Mouse (Mus musculus): Measurements from ENCODE around the gene Aym1. TPM values are rescaled to one million over a fixed set of nuclear protein-coding genes. Genes with fewer than 3 reads are reported as not detected.
"Not testable (repeated sequence)": the region's sequence is repeated elsewhere in the genome, so short reads cannot be mapped to it uniquely, and the experiment has no call there.

The Aym1 gene
- total RNA-seq, 2 experiments from 2014 or later = not detected

DNA sequence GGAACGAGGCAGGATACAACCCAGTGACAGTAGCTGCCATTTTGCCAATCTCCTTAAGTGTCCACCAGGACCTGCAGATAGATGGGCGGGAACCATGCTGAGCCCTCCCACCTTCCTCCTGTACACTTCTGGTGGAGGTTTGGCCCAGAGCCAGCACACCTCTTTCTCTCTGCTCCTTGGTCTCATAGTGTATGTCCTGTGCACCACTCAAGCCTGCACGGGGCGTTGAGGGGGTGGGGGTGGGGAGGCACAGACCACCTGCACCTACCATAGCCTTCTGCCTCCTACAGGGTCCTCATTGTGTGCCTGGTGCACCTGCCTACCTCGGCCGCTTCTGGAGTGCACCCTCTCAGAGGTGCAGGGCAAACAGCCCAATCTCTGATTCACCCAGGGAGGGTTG is 4.5 kb upstream of the Aym1 start:
- no peak for DNase-seq (ENCODE audit: low spot score in 2 of 2)

DNA sequence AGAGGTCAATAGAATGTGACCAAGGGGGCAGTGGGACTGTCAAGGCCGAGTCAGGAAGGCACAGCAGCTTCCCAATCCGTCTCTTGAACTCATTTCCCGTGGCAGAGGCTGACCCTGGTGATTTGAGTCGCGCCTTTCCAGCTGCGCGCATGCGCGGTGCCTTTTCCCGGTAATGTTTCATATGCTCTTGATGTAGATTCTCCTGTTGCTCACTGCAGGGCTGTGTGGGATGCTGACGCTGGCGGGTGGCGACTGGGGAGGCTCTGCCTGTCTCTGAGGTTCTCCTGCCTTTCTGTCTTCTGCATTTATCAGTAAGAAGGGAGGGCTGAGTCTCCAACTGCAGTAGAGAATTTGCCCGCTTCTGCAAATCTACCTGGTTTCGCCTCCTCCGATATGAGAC is 2.8 kb upstream of the Aym1 start:
- DNase-seq (ENCODE audit: low spot score in 2 of 2) = no peak

DNA sequence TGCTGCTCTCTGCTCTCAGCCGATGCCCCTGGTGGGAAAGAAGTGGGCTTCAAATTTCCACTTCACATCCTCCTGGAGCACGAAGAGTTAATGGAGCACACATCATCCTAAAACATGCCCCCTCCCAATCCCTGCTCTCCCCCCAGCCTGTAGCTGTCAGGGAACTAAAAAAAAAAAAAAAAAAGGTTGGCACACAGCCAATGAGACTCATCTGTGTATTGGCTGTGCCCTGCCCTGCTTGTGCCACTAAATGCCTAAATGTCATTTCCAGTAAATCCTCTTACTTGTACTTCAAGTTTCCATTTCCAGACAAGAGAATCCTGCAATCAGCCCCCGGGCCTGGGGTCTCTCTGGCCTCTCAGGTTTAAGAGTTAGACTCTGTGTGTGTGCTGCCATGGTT is 562 bp downstream of the Aym1 start:
- DNase-seq (ENCODE audit: low spot score in 2 of 2) = no peak

DNA sequence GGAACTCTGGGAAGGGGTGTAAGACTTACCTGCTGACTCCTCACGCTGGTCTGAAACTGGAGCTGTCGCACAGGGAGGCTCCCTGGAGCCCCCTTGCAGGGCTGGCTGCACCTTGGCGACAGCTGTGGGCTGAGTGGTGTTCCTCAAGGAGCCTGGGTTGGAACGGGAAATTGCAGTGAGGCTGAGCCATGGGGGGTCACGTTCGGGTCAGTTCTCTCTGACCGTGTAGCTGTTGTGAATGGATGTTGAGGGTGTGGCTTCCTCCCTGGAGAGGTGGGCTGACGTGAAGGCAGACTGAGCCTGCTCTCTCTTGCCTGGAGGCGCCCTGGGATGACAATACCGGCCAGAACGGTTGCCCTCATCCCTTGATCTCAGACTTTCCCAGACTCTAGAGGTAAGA is 1.7 kb downstream of the Aym1 start:
- DNase-seq (ENCODE audit: low spot score in 2 of 2) = no peak

DNA sequence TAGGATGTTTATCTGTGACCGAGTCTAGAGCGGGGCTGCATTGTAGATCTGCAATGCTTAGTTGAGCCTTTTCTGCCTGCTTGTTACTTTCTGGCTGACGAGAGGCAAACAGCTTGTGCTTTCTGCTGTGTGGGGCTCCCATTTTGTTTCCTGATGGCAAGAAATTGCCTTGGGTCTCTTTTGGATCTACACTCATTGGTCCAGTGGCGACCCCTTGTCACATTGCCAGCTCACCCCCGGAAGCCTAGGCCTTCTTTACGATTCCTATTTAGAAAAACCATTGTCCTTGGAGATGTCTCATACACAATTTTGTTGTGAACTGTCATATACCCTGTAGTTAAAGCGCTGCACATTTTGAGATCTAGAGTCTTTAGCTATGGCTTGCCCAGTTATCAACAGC is 4.2 kb downstream of the Aym1 start:
- no peak for DNase-seq (ENCODE audit: low spot score in 2 of 2)

DNA sequence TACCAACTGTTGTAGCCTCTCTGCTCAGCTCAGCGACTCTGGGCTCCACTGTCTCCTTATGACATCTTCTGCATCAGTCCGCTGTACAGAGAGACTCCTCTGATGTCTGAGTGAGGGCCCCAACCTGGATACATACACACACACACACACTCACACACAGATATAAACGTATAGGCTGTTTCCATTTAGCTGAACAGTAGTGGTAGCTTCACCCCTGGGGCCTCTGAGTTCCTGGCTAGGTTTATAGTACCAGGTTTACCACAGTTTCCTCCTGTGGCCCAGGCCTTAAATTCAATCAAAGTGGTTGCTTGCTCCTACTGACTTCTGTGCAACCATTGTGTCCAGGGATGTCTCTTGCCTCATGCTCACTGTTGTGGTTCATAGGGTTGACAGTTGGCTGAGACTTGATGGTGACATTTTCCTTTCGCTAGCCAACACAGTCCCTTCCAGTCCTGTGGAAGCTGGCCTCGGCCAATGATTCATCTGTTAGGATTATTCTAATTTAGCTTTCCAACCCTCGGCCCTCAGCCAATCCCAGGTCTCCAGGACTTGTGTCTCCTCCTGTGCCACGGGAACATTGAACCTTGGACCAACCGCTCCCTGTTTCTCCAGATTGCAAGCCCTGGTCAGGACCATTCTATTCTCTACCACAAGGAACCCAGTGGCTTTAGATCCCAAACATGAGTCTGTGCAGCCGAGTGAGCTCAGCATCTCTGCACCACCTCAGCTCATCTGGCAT is 5.3 kb downstream of the Aym1 start:
- no peak for DNase-seq (ENCODE audit: low spot score in 2 of 2)

DNA sequence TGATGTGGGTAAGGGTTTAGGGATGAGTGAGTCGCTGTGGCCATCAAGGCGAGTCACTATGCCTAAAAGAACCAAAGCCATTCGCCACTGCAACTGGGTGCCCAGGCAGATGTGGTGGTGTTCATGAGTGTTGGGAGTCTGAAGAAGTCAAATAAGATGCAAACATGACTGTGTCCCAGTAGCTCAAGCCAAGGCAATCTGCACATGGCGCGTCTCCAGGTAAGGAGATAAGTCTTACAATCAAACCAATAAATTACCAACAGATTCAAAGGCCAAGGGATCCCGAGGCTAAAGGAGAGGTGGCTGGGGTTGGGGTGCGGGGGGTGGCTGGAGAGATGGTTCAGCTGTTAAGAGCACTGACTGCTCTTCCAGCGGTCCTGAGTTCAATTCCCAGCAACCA is 6.1 kb downstream of the Aym1 start:
- DNase-seq (ENCODE audit: low spot score in 2 of 2) = no peak

DNA sequence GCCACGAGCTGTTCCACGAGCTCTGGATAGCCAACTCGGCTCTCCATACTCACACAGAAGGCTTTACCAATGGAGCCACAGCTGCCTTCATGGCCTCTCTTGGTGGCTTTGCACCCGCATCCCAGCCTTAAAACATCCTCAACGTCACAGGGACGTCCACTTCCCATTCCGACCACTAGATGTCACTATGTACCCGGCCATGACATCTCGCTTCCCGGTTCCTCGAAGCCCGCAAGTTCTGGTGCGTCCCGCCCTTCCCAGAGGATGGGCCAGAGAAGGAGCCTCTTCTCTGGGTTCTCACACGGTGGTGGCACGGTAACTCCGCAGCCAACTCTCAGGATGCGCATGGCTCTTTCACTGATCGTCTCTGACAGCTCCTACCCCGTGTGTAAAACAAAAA is 8.8 kb downstream of the Aym1 start:
- peak; percentile 72 for DNase-seq (ENCODE audit: low spot score in 2 of 2)

DNA sequence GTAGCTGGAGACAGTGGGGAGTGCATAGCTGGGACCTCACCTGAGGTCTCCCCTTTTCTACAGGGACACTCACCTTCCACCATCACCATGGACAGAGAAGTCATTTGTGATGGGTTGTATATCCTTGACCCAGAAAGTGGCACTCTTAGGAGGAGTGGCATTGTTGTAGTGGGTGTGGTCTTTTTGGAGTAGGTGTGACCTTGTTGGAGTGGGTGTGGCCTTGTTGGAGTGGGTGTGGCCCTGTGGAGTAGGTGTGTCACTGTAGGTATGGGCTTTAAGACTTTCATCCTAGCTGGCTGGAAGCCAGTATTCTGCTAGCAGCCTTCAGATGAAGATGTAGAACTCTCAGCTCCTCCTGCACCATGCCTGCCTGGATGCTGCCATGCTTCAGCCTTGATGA is 10.6 kb downstream of the Aym1 start:
- not testable (repeated sequence) for DNase-seq (ENCODE audit: low spot score in 2 of 2)

DNA sequence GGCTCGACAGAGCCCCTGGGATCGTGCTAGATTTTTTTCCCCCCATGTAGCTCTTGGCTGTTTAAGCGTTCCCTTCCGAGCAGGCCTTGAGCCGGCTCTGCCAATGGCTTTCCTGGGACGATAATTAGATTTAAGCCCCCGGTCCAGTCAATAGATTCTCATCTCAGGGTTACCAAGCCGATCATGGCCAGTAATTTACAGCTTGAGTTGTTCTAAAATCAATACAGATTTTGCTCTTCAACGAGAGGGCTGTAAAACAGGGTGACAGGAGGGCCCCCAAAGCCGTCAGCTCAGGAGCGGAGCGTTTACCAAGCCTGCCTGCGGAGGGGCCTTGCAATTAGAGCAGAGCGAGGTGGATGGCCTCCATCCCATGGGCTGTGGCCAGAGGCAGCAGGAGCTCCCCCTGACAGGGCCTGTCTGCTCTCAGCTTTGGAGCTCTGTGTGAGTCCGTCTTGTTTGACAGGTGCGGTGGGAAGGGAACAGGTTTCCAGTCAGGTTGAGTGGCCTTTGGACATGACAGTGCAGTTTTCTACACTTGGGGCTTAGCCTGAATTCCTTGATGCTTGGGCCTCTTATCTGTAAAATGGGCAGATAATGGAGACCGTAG is 12.3 kb downstream of the Aym1 start:
- no peak for DNase-seq (ENCODE audit: low spot score in 2 of 2)

DNA sequence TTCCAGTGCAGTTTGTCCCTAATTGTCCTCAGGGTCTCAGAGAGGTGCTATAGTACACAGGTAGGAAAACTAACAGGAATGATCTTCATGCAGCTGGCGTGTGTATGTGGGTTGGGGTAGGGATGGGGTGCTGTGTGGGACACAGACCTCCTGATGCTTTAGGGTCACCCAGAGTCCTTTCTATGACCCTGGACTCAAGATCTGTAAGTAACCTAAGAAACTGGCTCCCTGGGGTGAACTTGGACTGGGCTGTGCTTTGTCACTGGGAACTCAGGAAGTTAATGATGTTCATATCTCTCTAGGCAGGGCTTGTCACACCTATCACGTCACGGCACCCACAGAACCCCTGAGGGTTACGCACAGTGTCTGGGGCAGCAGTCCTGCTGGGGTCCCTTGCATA is 15.4 kb downstream of the Aym1 start:
- no peak for DNase-seq (ENCODE audit: low spot score in 2 of 2)

DNA sequence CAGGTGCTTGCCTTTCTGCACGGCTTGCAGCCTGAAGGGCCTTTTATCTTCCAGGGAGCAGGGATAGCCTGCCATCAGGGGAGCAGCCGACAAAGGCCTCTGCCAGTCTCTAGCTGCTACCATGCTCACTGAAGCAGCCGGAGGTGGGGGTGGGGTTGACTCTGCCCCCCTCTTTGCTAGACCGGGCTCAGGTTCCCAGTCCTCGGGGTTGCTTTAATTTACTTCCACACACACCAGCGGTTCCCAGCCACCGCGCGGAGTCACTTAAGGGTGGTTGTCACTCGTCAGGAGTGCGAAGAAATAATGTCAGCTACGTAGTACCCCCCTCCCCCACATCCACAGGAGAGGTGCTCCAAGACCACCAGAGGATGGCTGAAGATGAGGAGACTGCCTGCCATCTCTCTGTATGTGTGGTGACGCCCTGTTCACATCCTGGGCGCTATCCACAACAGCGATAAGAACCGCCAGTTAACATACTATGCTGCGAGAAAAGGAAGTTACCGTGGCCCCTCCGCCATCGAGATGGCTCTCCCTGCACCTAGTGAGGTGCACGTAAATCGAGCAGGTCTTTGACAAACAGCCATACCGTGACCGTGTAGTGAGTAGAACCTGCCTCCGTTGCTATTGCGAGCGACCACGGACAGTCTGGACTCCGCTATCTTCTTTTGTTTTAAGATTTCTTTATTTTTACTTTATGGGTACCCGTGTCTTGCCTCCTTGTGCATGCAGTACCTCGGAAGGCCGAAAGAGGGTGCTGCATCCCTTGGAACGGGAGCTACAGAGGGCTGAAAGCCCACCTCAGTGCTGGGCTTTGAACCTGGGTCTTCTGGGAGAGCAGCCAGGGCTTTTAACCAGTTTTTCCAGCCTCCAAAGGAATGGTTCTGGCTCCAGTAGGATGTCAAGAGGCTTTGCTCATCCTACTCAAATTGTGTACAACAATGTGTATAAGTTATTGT is 16.2 kb downstream of the Aym1 start:
- DNase-seq (ENCODE audit: low spot score in 2 of 2) = peak in 1 of 2 experiments; percentile 37

DNA sequence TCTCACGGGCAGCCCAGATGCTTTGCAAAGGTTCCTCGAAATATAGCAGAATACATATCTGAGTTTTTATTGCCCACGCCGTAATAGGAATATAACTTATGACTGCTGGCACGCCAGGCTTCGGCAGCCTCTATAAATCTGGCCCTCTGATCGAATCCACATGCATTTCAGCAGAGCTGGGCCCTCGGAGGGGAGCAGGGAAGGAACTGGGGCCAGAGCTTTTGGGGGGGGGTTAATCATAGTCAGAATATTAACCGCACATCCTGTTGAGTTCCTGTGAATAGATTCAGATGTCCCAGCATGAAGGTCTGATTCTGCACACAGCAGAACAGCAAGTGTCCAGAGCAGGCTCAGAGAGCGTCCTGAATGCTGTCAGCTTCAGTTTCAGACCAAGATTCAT is 17.2 kb downstream of the Aym1 start:
- DNase-seq (ENCODE audit: low spot score in 2 of 2) = no peak

DNA sequence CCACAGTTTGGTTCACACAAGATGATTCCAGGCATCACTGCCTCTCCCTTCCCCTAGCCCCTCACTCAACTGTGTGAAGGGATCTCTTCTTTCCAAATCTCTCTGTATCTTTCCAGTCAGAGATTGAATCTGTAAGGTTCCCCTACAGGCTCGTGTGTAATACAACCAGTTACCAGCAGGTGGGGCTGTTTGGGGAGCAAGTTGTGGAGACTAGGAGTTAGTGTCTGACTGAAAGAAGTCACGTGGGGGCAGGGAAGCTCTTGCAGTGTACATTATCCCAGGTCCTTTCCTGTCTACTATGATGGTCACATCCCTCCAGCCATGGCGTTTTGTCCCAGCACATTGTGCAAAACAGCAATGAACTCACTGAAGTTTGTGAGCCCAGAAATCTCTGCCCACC is 18.7 kb downstream of the Aym1 start:
- peak; percentile 33 to 62 for DNase-seq (ENCODE audit: low spot score in 2 of 2)

DNA sequence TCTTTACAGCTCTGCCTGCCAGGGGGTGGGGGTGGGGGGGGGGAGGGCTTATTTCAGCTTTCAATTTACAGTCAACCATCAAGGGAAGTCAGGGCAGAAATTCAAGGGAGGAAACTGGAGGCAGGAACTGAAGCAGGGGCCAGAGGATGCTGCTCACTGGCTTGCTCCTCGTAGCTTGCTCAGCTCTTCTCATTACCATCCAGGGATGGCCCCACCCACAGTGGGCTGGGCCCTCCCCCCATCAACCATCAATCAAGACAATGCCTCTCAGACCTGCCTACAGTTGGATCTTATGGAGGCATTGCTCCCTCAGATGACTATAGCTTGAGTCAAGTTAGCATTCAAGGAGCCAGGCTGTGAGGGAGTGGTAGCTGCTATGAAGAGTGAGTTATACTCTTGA is 19.2 kb downstream of the Aym1 start:
- DNase-seq (ENCODE audit: low spot score in 2 of 2) = no peak

DNA sequence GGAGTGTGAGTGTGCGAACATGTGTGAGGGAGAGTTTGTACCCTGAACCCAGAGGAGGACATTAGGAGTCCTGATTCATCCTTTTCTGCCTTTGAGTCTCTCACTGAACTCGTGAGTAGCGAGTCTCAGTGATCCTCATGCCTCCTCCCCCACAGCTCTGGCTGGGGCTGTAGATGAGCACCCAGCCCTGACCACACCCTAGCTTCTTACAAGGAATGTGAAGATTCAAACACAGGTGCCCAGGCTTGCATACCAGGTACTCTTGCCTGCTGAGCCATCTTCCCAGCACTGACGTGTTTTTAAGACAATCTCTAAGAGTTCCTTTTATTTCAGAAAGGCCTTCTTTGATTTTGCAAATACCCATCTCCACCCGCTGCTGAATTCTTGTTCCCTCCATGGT is 22.3 kb downstream of the Aym1 start:
- DNase-seq (ENCODE audit: low spot score in 2 of 2) = no peak

DNA sequence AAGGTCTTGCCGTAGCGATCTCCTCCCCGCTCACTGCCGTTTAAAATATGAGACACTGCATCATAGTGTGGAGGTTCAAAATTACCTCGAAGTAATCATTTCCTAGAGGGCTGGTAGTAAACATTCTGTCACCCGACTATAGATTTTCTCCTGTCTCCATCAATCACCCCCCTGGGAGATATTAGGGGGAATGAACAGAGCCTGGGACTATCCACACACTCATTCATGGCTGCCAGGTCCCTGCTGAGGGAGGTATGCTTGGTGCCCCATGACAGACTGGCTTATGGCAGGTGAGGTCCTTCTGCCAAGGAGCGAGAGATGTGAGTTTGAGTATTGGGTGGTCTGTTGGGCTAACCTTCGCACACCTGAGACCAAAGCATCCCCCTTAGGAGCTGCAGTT is 23.5 kb downstream of the Aym1 start:
- DNase-seq (ENCODE audit: low spot score in 2 of 2) = no peak

DNA sequence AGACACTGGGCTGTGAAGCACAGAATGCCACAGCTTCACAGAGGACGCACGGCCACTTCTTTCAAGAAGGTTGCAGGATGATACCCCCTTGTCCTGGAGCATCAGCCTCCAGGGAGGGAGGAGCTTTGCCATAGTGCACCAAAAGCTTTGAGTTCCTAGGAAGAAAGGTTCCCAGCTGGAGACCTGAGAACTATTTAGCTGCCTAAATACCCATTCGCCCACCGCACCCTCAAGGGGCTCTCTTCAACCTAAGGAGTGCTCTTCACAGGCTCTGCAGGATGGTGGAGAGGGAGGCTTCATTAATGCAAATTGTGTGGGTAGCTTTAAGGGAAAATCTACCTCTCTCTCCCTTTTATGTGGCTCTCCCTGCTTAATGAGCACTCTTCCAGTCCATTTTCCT is 25.5 kb downstream of the Aym1 start:
- DNase-seq (ENCODE audit: low spot score in 2 of 2) = no peak

DNA sequence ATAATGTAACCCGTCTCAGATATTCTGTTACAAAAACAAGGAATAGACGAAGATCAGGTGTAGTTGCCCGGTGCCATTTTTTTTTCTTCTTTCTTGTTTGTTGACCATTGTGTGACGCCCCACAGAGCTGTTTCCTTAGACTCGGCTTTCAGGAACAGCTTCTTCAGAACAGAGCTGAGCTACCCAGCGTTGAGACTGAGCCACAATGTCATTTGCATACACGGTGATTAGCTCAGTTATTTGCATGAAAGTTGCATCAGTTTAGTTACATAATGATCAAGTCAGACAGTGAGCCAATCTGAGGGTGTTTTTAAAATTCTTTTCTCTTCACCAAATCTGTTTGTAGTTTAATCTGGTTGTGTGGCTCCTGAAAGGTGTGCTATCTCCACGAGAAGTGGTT is 36.7 kb downstream of the Aym1 start:
- DNase-seq (ENCODE audit: low spot score in 2 of 2) = no peak

DNA sequence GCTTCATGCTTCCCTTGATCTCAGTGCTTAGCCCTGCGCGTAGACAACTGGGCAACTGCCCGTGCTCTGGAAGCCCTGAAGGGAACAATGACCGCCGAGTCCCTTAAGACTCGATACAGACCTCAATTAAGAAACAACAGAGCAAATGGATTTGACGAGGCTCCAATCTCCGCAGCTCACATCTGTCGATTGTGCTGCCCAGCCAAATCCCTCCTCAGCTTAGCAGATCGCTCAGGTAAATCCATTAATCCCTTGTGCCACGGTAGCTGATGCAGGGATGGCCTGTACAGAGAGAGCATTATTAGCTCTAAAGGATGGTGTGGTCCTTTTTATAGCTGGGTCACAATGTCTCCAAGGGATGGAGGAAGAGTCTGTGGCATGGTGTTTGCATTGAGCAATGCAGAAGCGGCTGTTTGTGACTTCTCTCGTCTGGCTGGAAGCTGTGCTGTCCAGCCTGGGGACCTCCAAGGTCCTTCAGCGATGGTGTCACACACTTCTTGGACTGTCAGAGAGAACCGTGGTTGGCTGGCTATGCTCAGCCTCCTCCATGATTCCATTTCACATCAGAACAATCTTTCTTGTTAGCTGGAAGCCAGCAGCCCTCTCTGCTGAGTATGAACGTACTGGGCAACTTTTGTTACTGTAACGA is 39.3 kb downstream of the Aym1 start:
- no peak for DNase-seq (ENCODE audit: low spot score in 2 of 2)
